Mouse (Mus musculus): Measurements from ENCODE around the gene St13.
"Not testable (repeated sequence)": the region's sequence is repeated elsewhere in the genome, so short reads cannot be mapped to it uniquely, and the experiment has no call there.

Gene St13

GRCm38 (mm10) chr15:81399638-81400315 lies at the start of gene St13, which contains the start of gene Xpnpep3:
TSS of gene St13 (minus strand) at chr15:81400077.
TSS of gene Xpnpep3 (plus strand) at chr15:81400138.
- DNase-seq = peak; percentile 98

GRCm38 (mm10) chr15:81448463-81448862 lies 48.6 kb upstream of the St13 start:
- peak; percentile 69 for DNase-seq

DNA sequence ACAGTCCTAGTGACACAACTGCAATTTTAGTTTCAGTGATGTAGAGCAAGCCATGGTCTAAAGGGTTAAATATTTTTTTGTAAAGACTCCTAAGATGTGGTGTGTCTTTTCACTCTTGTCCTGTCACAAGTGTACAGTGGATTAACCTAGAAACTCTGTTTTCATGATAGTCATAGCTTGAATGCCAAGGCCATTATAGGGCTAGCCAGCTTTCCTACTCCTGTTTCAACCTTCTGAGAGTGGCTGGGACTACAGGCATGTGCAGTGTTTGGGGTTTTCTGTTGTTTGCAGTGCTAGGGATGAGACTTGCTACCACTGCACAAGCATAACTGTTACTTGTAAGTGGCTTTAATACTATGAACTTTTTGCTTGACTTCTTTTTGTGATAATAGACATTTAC lies 39.4 kb upstream of the St13 start:
- no peak for DNase-seq

GRCm38 (mm10) chr15:81438345-81438744 lies 38.5 kb upstream of the St13 start:
- no peak for DNase-seq

DNA sequence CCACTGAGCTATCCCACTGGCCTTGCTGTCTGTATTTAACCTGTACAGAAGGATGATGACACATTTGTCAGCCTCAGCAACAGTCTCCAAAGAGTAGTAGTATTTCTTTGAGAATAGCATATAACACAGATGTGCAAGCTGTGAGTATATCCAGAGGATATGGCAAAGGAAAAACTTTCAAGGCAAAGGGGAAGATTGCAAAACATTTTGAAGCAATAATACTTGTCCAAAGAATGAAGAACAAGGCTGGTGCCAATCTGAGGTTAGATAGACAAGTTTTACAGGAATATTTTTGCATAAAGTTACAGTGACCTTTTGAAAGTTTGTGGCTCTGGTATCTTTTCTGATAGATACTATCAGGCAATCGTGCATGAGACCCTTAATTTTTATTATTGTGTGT lies 31.3 kb upstream of the St13 start:
- DNase-seq = no peak

DNA sequence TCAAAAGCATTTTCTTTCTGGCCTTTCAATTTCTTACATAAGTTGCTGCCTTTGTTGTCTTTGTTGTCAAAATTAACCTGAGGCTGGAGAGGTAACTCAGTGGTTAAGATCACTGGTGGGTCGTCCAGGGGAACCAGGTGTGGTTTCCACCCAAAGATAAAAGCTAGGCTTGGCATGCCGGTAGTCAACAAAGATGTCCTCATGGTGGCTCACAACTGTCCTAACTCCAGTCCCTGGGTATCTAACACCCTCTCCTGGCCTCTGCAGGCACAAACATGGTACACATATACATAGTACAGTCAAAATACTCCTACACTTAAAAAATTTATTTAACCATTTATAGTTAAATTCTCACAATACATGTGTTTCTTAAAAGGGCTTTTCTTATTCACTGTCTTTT lies 28.1 kb upstream of the St13 start:
- no peak for DNase-seq

DNA sequence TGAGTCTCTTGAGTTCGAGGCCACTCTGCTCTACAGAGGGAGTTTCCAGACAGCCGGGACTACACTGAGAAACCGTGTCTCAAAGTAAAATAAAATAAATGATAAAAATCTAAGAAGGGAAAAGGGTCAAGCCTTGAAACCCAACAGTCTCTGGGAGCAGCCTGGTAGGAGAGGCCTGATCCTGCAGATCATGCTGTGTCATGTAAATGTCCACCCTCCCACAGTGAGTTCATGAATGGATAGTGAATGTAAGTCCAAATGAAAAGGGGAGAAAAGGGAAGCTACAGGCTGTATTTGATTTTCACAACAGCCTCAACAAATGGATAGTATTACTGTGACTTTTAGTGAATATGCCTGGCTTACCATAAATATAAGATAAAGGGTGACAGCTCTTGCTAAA lies 25.4 kb upstream of the St13 start:
- DNase-seq = no peak

DNA sequence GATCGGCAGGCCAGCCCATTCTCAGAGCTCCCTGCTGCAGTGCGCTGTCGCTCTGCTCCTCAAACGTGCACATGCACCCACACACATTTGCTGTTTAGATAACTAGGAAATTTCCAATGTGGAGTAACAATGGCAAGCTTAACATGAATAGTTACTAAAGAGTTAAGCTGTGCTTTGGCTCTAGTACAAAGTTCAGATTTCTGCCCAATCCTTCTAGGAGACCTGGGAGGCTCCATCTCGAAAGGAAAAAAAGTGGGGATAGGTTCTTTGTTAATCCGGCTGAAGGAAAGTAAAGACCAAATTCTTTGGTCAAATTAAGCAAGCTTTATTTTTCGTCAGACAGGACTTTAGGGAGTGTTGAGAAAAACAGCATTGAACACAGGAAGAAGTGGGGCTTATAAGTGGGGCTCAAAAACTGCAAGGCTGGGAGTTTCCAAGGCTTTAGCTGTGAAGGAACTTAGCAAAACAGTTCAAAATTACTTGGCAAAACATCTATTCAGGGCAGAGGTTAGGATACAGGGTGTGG lies 22.3 kb upstream of the St13 start:
- no peak for DNase-seq

- no peak for DNase-seq
These were observed 21.6 kb upstream of the St13 start for GRCm38 (mm10) chr15:81421454-81421853.

DNA sequence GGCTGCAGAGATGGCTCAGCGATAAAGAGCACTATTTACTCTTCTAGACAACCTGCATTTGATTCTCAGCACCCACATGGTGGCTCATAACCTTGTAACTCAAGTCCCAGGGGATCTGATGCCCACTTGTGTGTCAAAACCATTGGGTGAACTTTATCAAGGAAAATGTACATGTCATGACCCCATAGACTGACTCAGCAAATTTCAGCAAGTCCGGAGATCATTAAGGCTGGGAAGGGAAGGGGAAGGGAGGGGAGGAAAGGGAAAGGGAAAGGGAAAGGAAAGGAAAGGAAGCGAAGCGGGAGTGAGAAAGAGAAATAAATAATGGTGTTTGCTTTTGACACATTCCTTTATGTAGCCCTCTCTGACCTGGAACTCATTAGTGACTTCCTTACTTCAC lies 18.2 kb upstream of the St13 start:
- DNase-seq = no peak

GRCm38 (mm10) chr15:81416763-81417310 lies 17.0 kb upstream of the St13 start:
- DNase-seq = not testable (repeated sequence)

DNA sequence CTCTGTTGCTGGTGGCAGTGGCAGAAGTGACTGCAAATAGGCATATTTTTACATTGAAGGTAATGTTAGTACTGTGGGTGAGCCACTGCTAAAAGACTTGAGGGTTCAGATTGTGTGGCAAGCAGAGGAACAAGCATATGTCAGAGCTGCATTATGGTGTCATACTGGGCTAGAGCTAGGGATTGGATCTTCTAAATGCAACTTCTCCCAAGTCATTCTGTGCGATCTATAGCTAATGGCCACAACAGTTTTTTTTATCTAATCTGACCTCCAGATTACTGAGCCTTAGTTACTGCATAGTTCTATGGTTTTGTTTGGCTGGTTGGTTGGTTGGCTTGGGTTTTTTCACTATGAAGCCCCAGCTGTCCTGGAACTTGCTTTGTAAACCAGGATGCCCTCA lies 8.3 kb upstream of the St13 start, which contains the start of gene Dnajb7:
Dnajb7 (minus strand) TSS at position 101 of the 400 bp plus-strand sequence.
- no peak for DNase-seq

DNA sequence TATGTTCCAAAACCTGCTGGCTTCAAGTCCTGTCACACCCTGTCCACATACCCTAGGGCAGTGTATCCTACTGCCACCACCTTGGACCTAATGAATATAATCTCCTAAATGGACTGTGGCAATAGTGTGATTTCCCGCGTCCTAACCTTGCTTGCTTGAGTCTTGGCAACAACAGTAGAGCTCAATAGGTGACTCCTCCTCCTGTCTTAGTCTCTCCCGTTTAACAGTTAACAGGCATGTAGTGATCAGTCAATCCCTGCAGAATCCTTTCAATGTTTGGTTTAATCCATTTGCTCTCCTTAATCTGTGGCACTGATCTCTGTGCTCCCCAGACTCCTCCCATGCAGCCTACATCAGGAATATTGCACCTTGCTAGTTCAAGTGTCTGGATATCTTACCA lies 5.1 kb upstream of the St13 start:
- no peak for DNase-seq

DNA sequence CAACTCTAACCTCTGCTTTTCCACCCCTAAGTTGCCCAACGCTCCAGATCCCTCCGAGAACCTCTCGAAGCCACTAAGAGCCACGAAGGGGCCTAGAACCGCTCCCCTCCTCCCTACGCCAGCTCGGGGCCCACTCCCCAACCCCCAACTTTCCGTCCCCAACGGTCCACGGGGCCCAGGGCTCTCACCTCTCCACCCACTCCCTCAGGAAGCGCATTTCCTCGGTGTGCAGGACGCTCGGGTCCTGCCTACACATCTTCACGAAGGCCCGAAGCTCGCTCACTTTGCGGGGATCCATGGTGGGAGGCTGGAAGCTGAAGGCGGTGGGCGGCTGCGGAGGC lies 610 bp downstream of the St13 start:
- no peak for DNase-seq

GRCm38 (mm10) chr15:81398189-81398588 lies 1.7 kb downstream of the St13 start:
- DNase-seq = no peak

DNA sequence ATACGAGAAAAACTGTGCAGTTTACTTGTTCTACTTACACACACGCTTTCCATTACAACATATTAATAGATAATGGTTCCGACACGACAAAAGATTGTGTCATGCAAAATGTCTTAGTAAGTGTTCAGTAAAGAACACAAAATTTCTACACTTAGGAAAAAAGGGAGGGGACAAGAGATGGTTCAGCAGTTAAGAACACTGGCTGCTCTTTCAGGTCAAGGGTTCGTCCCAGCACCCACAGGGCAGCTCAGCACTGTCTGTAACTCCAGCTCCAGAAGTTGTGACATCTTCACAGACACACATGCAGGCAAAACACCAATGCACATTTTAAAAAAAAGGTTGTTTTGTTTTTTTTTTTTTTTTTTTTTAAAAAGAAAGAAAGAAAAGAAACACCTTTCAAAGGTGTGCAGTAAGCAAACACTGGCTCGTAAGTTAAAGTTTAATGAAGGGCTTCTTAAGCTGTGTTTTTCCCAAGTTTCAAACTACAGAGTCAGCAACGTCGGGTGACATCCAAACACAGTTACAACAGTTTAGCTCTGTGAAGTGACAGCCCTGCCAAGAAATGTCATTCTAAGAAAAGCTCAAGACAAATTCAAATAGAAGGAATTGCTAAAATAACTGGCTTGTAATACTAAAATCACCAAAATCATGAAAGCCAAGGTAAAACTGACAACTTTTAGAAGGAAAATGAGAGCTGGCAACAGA lies 5.5 kb downstream of the St13 start:
- DNase-seq = no peak

GRCm38 (mm10) chr15:81392997-81393396 lies 6.9 kb downstream of the St13 start:
- no peak for DNase-seq

DNA sequence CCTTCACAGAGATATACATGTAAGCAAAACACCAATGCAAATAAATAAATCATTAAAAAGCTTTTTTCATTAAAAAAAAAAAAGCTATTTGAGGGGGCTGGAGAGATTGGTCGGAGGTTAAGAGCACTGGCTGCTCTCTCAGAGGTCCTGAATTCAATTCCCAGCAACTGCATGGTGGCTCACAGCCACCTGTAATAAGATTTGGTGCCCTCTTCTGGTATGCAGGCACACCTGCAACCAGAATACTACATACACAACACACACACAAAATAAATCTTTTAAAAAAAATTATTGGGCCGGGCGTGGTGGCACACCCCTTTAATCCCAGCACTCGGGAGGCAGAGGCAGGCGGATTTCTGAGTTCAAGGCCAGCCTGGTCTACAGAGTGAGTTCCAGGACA lies 13.6 kb downstream of the St13 start:
- no peak for DNase-seq

- DNase-seq = no peak
These were observed 21.0 kb downstream of the St13 start for GRCm38 (mm10) chr15:81378845-81379244.

DNA sequence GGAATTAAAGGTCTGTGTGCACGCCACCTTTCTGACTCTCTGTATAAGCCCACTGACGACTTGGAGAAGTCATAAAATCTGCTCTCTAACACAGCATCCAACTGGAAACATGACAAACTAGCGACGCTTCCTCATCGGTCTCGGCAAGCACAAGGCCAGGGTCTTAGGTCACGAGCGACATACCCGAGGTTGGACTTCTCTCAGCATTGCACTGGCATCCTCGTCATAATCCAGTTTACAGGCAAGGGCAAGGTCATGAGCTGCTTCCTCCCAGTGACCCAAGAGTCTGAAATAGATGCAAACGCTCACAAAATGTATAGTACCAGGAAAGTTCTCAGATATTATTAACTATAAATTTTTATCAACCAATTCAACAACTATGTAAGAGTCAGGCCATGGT lies 25.3 kb downstream of the St13 start:
- no peak for DNase-seq

- DNase-seq = no peak
These were observed 29.5 kb downstream of the St13 start for GRCm38 (mm10) chr15:81370356-81370755.

- no peak for DNase-seq
These were observed 31.3 kb downstream of the St13 start for GRCm38 (mm10) chr15:81368601-81369000.

GRCm38 (mm10) chr15:81366241-81366640 lies 33.6 kb downstream of the St13 start:
- DNase-seq = no peak

- no peak for DNase-seq
These were observed 34.6 kb downstream of the St13 start for GRCm38 (mm10) chr15:81365246-81365645.

All from cerebellum, adult 8-10 months (tissue).